Mouse (Mus musculus): ENCODE results near the gene Ap3d1. TPM values are rescaled to one million over a fixed set of nuclear protein-coding genes. Genes with fewer than 3 reads are reported as not detected.

Gene Ap3d1
- polyA plus RNA-seq, 1 experiment from 2014 or later = 69.3 TPM

GRCm38 (mm10) chr10:80671936-80672690 is 70.0 kb downstream of the Ap3d1 start:
- Histone ChIP-seq H3K9ac (ENCODE audit: low read length) (no peak overlapping the region; the same call in 1 of the 2 replicates), H3K4me1 (ENCODE audit: control insufficient read depth, insufficient read depth, low read length) (peaks cover 19% of the 10 kb centered on the region), H3K4me2 (ENCODE audit: low read depth) (no peak overlapping the region), H3K27ac (ENCODE audit: low read depth, low read length) (no peak overlapping the region), H3K36me3 (ENCODE audit: control insufficient read depth, insufficient read depth, low read length) (peaks cover 28% of the 10 kb centered on the region), H3K27me3 (ENCODE audit: control insufficient read depth, insufficient read depth, low read length) (no peaks in the 10 kb centered on the region), H3K4me3 (ENCODE audit: low read depth, low read length) (no peak overlapping the region), H3K9me3 (ENCODE audit: control insufficient read depth, low read length) (no peaks in the 10 kb centered on the region)
- WGBS = 84% methylated on average over 11 of the region's 11 CpGs
- ATAC-seq (ENCODE audit: insufficient read depth, low FRiP score, low TSS enrichment) (no peak), DNase-seq (ENCODE audit: low spot score) (no peak)

GRCm38 (mm10) chr10:80671251-80671650 is 70.8 kb downstream of the Ap3d1 start:
- Histone ChIP-seq H3K4me1 (ENCODE audit: control insufficient read depth, insufficient read depth, low read length) (peaks cover 17% of the 10 kb centered on the region), H3K4me2 (ENCODE audit: low read depth) (no peak overlapping the region), H3K9ac (ENCODE audit: low read length) (no peak overlapping the region), H3K9me3 (ENCODE audit: control insufficient read depth, low read length) (no peaks in the 10 kb centered on the region), H3K27ac (ENCODE audit: low read depth, low read length) (no peak overlapping the region), H3K36me3 (ENCODE audit: control insufficient read depth, insufficient read depth, low read length) (peaks cover 35% of the 10 kb centered on the region), H3K4me3 (ENCODE audit: low read depth, low read length) (no peak overlapping the region), H3K27me3 (ENCODE audit: control insufficient read depth, insufficient read depth, low read length) (no peaks in the 10 kb centered on the region)
- 95% methylated on average over 4 of the region's 4 CpGs for WGBS
- DNase-seq (ENCODE audit: low spot score) (no peak), ATAC-seq (ENCODE audit: insufficient read depth, low FRiP score, low TSS enrichment) (no peak)

DNA sequence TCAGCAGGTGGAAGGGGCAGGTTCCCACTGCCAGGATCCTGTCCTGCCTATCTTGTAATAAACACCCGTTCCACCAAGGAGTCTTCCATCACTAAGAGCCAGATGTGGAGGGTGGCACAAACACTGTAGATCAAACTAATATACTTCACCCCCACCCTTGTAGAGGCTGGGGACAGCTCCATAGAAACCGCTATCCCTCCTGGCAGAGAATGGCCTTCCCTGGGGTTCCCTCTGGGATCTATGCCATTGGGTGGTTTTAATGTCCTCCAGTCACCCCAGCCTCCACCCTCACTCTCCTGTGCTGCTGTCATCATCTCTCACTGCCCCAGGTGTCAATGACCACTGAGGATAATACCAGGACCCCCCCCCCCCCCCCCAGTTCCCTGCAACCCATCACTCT is 71.5 kb downstream of the Ap3d1 start:
- H3K9ac ChIP-seq (ENCODE audit: low read length) = no peak overlapping the region
- H3K27me3 ChIP-seq (ENCODE audit: control insufficient read depth, insufficient read depth, low read length) = no peaks in the 10 kb centered on the region
- WGBS = 94% methylated on average over 2 of the region's 2 CpGs
- DNase-seq (ENCODE audit: low spot score) (no peak), ATAC-seq (ENCODE audit: insufficient read depth, low FRiP score, low TSS enrichment) (no peak)
- no peaks in the 10 kb centered on the region for H3K9me3 ChIP-seq (ENCODE audit: control insufficient read depth, low read length)
- H3K27ac ChIP-seq (ENCODE audit: low read depth, low read length) = no peak overlapping the region
- peaks cover 35% of the 10 kb centered on the region for H3K36me3 ChIP-seq (ENCODE audit: control insufficient read depth, insufficient read depth, low read length)
- H3K4me2 ChIP-seq (ENCODE audit: low read depth) = no peak overlapping the region
- H3K4me3 ChIP-seq (ENCODE audit: low read depth, low read length) = no peak overlapping the region
- peaks cover 17% of the 10 kb centered on the region for H3K4me1 ChIP-seq (ENCODE audit: control insufficient read depth, insufficient read depth, low read length)

DNA sequence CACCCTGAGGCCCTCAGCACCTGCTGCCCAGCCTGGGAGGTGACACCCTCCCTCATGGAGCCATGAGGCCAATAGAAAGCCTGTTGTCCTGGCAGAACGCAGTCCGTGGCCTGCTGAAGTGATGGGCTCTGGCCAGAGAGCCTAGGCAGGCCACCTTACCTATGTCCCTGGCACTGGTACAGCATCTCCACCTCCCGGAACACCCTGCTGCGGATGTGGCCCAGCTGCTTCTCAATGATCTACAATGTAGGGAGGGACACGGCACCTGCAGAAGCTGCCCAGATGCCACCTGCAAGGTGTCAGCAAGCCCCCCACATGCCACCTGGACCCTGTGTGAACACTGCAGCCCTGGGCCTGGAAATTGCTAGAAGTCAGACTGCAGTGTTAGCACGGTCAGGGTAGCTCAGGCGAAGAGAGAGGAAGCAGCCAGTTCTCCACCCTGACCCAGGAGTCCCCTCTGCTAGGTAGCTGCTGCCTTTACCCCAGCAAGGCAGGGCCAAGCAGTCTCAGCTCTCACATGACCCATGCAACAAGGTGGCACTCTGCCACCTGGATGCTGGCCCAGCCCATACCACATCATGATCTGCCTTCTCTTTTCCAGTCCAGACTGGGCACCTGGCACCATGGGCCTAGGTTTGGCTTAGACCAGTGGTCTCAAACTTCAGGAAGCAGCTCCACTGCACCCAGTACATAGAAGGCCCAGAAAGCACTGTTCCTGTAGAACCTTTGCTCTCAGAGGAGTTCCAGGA is 72.2 kb downstream of the Ap3d1 start:
- H3K4me1 ChIP-seq (ENCODE audit: control insufficient read depth, insufficient read depth, low read length) = peaks cover 13% of the 10 kb centered on the region
- no peak overlapping the region for H3K9ac ChIP-seq (ENCODE audit: low read length)
- H3K27me3 ChIP-seq (ENCODE audit: control insufficient read depth, insufficient read depth, low read length) = no peaks in the 10 kb centered on the region
- H3K9me3 ChIP-seq (ENCODE audit: control insufficient read depth, low read length) = no peaks in the 10 kb centered on the region
- peaks cover 35% of the 10 kb centered on the region for H3K36me3 ChIP-seq (ENCODE audit: control insufficient read depth, insufficient read depth, low read length)
- WGBS = 93% methylated on average over 7 of the region's 7 CpGs
- no peak overlapping the region for H3K4me2 ChIP-seq (ENCODE audit: low read depth)
- DNase-seq (ENCODE audit: low spot score) (no peak), ATAC-seq (ENCODE audit: insufficient read depth, low FRiP score, low TSS enrichment) (no peak)
- no peak overlapping the region for H3K27ac ChIP-seq (ENCODE audit: low read depth, low read length)
- no peak overlapping the region for H3K4me3 ChIP-seq (ENCODE audit: low read depth, low read length)

- no peaks in the 10 kb centered on the region for H3K27me3 ChIP-seq (ENCODE audit: control insufficient read depth, insufficient read depth, low read length)
- no peak overlapping the region for H3K27ac ChIP-seq (ENCODE audit: low read depth, low read length)
- no peak for DNase-seq (ENCODE audit: low spot score)
- H3K9me3 ChIP-seq (ENCODE audit: control insufficient read depth, low read length) = no peaks in the 10 kb centered on the region
- peaks cover 9% of the 10 kb centered on the region; the same call in 1 of the 2 replicates for H3K4me1 ChIP-seq (ENCODE audit: control insufficient read depth, insufficient read depth, low read length)
- ATAC-seq (ENCODE audit: insufficient read depth, low FRiP score, low TSS enrichment) = no peak
- 89% methylated on average over 12 of the region's 12 CpGs for WGBS
- H3K36me3 ChIP-seq (ENCODE audit: control insufficient read depth, insufficient read depth, low read length) = peaks cover 35% of the 10 kb centered on the region
- H3K9ac ChIP-seq (ENCODE audit: low read length) = no peak overlapping the region
- no peak overlapping the region for H3K4me2 ChIP-seq (ENCODE audit: low read depth)
- H3K4me3 ChIP-seq (ENCODE audit: low read depth, low read length) = no peak overlapping the region
Measured at GRCm38 (mm10) chr10:80669018-80669417, 73.0 kb downstream of the Ap3d1 start.

DNA sequence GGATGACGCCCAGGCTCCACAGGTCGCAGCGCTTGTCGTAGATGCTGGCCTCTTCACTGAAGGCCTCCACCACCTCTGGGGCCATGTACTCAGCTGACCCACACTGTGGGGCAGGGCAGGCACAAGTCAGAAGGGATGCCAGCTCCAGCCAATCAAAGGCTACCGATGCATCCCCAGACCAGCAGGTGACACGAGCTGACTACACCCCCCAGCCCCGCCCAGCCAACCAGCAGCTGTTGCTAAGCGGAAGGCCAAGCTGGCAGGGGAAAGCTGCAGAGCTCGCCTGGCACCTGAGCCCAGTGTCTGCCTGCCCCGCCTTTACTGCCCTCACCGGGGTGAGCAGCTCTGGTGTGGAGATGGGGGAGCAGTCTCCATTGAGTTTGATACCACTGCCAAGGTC is 73.5 kb downstream of the Ap3d1 start:
- DNase-seq (ENCODE audit: low spot score) (no peak), ATAC-seq (ENCODE audit: insufficient read depth, low FRiP score, low TSS enrichment) (no peak)
- 88% methylated on average over 11 of the region's 11 CpGs for WGBS
- Histone ChIP-seq H3K4me1 (ENCODE audit: control insufficient read depth, insufficient read depth, low read length) (peaks cover 5% of the 10 kb centered on the region; the same call in 1 of the 2 replicates), H3K9ac (ENCODE audit: low read length) (no peak overlapping the region), H3K9me3 (ENCODE audit: control insufficient read depth, low read length) (no peaks in the 10 kb centered on the region), H3K27me3 (ENCODE audit: control insufficient read depth, insufficient read depth, low read length) (no peaks in the 10 kb centered on the region), H3K27ac (ENCODE audit: low read depth, low read length) (no peak overlapping the region), H3K36me3 (ENCODE audit: control insufficient read depth, insufficient read depth, low read length) (peaks cover 35% of the 10 kb centered on the region), H3K4me2 (ENCODE audit: low read depth) (no peak overlapping the region), H3K4me3 (ENCODE audit: low read depth, low read length) (no peak overlapping the region)

DNA sequence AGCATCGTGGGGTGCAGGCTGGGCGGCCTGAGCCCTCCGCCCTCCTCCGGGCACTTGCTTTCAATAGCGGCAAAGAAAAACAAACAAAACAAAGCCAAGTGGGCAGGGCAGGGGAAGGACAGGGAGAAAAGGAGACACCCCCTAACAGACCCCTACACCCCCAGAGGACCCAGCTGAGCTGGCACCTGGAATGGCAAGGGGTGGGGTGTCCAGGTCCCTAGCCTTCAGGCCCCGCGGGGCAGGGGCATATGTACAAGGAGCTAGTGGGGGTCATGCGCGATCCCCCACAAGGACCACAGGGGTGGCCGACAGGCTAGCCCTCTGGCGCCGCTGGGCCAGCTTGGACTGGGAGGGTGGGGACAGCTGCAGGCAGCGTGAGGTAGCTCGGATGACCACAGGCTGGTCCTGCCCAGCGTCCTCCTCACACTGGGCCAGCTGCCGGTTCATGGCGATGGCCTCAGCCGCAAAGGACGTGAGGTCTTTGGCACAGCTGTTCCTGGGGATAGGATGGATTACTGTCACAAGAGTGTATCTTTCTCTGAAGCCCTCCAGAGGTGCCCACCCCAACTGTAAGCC is 75.1 kb downstream of the Ap3d1 start:
- DNase-seq (ENCODE audit: low spot score) = no peak
- no peak overlapping the region for H3K9ac ChIP-seq (ENCODE audit: low read length)
- H3K4me1 ChIP-seq (ENCODE audit: control insufficient read depth, insufficient read depth, low read length) = 0 out of 2 replicates have a peak, but pooled peaks cover 4% of the 10 kb centered on the region
- H3K4me3 ChIP-seq (ENCODE audit: low read depth, low read length) = no peak overlapping the region
- 86% methylated on average over 19 of the region's 19 CpGs for WGBS
- H3K4me2 ChIP-seq (ENCODE audit: low read depth) = no peak overlapping the region
- H3K36me3 ChIP-seq (ENCODE audit: control insufficient read depth, insufficient read depth, low read length) = peaks cover 33% of the 10 kb centered on the region
- no peaks in the 10 kb centered on the region for H3K27me3 ChIP-seq (ENCODE audit: control insufficient read depth, insufficient read depth, low read length)
- no peaks in the 10 kb centered on the region for H3K9me3 ChIP-seq (ENCODE audit: control insufficient read depth, low read length)
- no peak overlapping the region for H3K27ac ChIP-seq (ENCODE audit: low read depth, low read length)
- no peak for ATAC-seq (ENCODE audit: insufficient read depth, low FRiP score, low TSS enrichment)

GRCm38 (mm10) chr10:80665981-80666733 is 75.9 kb downstream of the Ap3d1 start:
- H3K4me1 ChIP-seq (ENCODE audit: control insufficient read depth, insufficient read depth, low read length) = 0 out of 2 replicates have a peak, but pooled peaks cover 4% of the 10 kb centered on the region
- 84% methylated on average over 10 of the region's 10 CpGs for WGBS
- no peak for ATAC-seq (ENCODE audit: insufficient read depth, low FRiP score, low TSS enrichment)
- no peak for DNase-seq (ENCODE audit: low spot score)
- H3K9me3 ChIP-seq (ENCODE audit: control insufficient read depth, low read length) = no peaks in the 10 kb centered on the region
- peaks cover 30% of the 10 kb centered on the region for H3K36me3 ChIP-seq (ENCODE audit: control insufficient read depth, insufficient read depth, low read length)
- H3K4me3 ChIP-seq (ENCODE audit: low read depth, low read length) = no peak overlapping the region
- H3K27ac ChIP-seq (ENCODE audit: low read depth, low read length) = no peak overlapping the region
- no peaks in the 10 kb centered on the region for H3K27me3 ChIP-seq (ENCODE audit: control insufficient read depth, insufficient read depth, low read length)
- H3K9ac ChIP-seq (ENCODE audit: low read length) = no peak overlapping the region
- H3K4me2 ChIP-seq (ENCODE audit: low read depth) = no peak overlapping the region
